In the genomic region with DNA sequence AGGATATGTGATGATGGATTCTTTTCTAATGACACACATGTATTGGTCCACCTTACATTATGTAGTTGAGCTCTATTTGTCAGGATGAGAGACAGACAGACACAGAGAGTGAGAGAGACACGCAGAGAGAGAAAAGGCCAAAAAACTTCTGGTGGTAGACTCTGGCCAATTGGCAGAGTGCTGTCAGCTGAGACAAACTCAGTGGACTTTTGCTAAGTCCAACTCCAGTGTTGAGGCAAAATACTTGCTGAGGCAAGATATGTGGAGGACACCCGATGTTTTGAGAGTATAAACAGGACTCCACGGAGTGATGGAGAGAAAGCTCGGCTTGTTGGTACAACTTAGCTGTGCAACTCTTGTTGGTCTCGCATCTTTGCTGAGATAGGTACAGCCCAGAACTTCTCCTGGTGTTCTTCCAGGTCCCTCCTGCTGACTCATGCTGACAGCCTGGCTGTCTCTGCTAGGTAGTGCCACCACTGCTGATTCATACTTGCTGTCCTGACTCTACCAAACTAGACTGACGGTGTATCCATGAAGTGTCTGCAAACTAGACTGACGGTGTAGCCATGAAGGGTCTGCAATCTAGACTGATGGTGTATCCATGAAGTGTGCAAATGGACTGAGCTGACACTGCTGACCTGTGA, we compare ENCODE assay signal across 12 mouse cellular contexts. TPM values are rescaled to one million over a fixed set of nuclear protein-coding genes. Genes with fewer than 3 reads are reported as not detected.
DNase-seq lines count a peak whose midpoint lies in the region; ATAC-seq and TF ChIP-seq lines count a peak whose summit lies in the region.
"Had no signal": no experiment of that assay in that cellular context is flagged by ENCODE, and none has a peak within 500 bp of the region (broad histone marks: within the 10 kb centered on the region; RNA-seq: fewer than 3 reads in every experiment).

No protein-coding gene starts in this region.

- H3K27ac ChIP-seq in cerebellum, adult 2 months (ENCODE audit: insufficient read depth, low read length): no peak overlapping the region
- no peak overlapping the region for H3K27ac ChIP-seq in kidney, embryonic 15.5 days
- H3K27ac ChIP-seq: embryonic facial prominence, embryonic 13.5 days; lung, embryonic 15.5 days had no signal

- H3K9me3 ChIP-seq in kidney, embryonic 15.5 days (replicated peaks): no peaks in the 10 kb centered on the region
- H3K9me3 ChIP-seq: embryonic facial prominence, embryonic 13.5 days; lung, embryonic 15.5 days had no signal

- TF ChIP-seq POLR2A in cerebellum, adult 2 months (IDR thresholded peaks at IDR 0.05; ENCODE audit: borderline replicate concordance, insufficient read depth, low read length): no peak

- H3K36me3 ChIP-seq in kidney, embryonic 15.5 days: peaks cover 37% of the 10 kb centered on the region

- 59% methylated on average over 7 of the region's 7 CpGs for WGBS in cerebellum, adult 2 months
- WGBS in kidney, embryonic 15.5 days: 93% methylated on average over 7 of the region's 7 CpGs

- H3K4me1 ChIP-seq in cerebellum, adult 2 months (ENCODE audit: control insufficient read depth, insufficient read depth, low read length): peaks cover 3% of the 10 kb centered on the region
- peaks cover 1% of the 10 kb centered on the region for H3K4me1 ChIP-seq in kidney, embryonic 15.5 days
- H3K4me1 ChIP-seq: lung, embryonic 15.5 days had no signal

- ATAC-seq in kidney, embryonic 15.5 days (replicated peaks; ENCODE audit: low FRiP score): no peak
- ATAC-seq: CD4-positive, CD25-positive, alpha-beta regulatory T cell, adult 4 months had no signal

- peak; percentile 37 to 50 for DNase-seq in cerebellum, adult 2 months
- no peak for DNase-seq in cerebellum, postnatal 4 days (ENCODE audit: low spot score in 2 of 2)
- DNase-seq in kidney, adult 11 months: peak; percentile 31
- DNase-seq in 416B (ENCODE audit: low read depth) (peak; percentile 53), liver (peak; percentile 84)
- DNase-seq in thymus, postnatal 25 days: no peak
- DNase-seq in ovary, adult 18-20 months (ENCODE audit: low spot score): no peak
- DNase-seq: heart, postnatal 10 days had no signal

- H3K4me2 ChIP-seq in kidney, embryonic 15.5 days: no peak overlapping the region
- H3K4me2 ChIP-seq: embryonic facial prominence, embryonic 13.5 days; lung, embryonic 15.5 days had no signal

- no peak overlapping the region for H3K9ac ChIP-seq in kidney, embryonic 15.5 days
- H3K9ac ChIP-seq: embryonic facial prominence, embryonic 13.5 days; lung, embryonic 15.5 days had no signal

- no peaks in the 10 kb centered on the region for H3K27me3 ChIP-seq in cerebellum, adult 2 months (ENCODE audit: control insufficient read depth, insufficient read depth, low read length)
- no peaks in the 10 kb centered on the region for H3K27me3 ChIP-seq in kidney, embryonic 15.5 days
- H3K27me3 ChIP-seq: embryonic facial prominence, embryonic 13.5 days; lung, embryonic 15.5 days had no signal

- no peak for TF ChIP-seq CTCF in cerebellum, adult 2 months (IDR thresholded peaks at IDR 0.05; ENCODE audit: borderline replicate concordance, insufficient read depth, low read depth, low read length)

- no peak overlapping the region for H3K4me3 ChIP-seq in cerebellum, adult 2 months (replicated peaks; ENCODE audit: insufficient read depth, low read depth, low read length)
- H3K4me3 ChIP-seq in kidney, embryonic 15.5 days (replicated peaks): no peak overlapping the region
- H3K4me3 ChIP-seq: embryonic facial prominence, embryonic 13.5 days; lung, embryonic 15.5 days had no signal

RNA-seq across cellular contexts. Expression of a gene that starts 11.9 kb away (rescaled TPM):
- polyA plus RNA-seq in cerebellum, adult 2 months (2012; rRNA removed): 40.4 and 40.8 TPM in 2 replicates
- 95.6 and 102 TPM in 2 replicates for polyA plus RNA-seq in kidney, embryonic 15.5 days (2015; fragmentation: Nextera tagmentation; extraction: Ambion mirVana)

Comparison
In these comparisons a context has a peak if more than half of its experiments do, and no peak if none do; other contexts are left out.
1. DNase-seq: peak in cerebellum, adult 2 months (2 of 2), kidney, adult 11 months (single experiment), 416B (single experiment) and liver (single experiment); none in cerebellum, postnatal 4 days (0 of 2), thymus, postnatal 25 days (single experiment) and ovary, adult 18-20 months (single experiment).